Mouse (Mus musculus): ENCODE results near the gene Arpc1b.
"Not testable (repeated sequence)": the region's sequence is repeated elsewhere in the genome, so short reads cannot be mapped to it uniquely, and the experiment has no call there.

Arpc1b gene

DNA sequence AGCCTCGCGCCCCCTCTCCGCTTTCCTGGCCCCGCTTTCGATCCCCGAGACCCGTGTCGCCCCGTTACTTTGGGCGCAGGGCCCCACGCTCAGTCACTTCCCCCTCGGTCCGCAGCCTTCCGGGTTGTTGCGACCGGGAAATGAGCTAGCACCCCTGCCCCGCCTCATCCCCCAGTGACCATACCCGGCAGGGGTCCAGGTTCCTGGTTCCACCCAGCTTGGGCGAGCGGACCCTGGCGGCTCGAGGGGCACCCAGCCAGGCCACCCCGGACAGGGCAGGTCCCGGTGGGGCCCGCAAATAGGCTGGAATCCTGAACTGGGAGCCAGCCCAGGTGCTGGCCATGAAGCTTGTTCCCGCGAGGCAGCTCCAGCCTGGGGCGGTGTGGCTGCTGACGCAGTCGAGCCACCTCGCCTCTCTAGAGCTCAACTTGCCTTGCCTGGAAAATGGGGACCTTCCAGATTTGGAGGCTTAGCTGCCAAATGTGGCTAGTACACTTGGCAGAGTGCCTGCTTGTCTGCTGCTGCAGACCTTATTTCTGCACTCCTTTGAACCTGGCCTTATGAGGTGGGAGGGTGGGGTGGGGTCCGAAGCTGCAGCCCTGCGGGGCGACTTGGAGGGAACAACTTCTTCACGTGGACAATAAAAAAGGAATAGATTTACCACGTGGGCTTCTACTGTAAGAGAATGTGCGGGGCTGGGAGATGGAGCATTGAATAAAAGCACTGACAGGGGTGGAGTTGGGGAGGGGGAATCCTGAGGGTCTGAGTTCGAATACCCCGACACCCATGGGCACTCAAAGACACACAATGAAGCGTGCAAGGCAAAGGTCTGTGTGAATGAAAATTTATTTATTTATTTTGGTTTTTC, 825 bp downstream of the Arpc1b start:
- DNase-seq, result peak; percentile 56

DNA sequence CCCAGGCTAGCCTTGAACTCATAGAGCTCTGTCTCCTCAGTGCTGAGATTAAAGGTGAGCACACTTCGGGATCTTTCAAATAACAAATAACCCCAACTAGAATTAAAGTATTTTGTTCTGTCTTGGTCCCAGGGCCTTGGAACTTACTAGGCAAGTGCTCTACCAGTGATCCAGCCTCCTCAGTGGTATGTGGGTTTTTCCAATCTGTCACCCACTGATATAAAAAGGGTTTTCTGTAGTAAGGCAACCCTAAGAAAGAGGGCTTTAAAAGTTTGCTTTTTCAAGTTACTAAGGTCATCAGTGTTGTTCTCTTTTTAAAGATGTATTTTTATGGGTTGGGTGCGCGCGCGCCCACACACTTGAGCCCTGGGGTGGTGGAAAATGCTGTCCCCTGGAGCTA, 1.7 kb downstream of the Arpc1b start:
- DNase-seq, result no peak

DNA sequence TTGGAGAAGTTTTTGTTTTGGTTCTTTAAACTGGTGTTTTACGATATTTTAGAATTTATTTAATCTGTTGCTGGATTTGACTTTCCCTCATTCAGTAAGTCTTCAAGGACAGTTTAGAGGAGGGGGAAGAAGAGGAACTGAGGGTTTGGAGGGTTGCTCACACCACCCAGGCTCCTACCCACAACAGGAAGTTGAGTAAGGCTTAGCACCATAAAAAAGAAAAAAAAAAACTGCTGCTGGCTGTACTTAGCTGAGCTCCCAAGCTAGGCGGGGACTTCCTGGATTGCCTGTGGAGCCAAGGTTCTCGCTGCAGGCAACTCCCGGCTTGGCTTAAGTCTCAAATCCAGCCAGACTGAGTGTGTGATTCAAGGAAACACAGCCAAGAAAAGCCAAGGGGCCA, 2.3 kb downstream of the Arpc1b start:
- DNase-seq, result peak; percentile 43

DNA sequence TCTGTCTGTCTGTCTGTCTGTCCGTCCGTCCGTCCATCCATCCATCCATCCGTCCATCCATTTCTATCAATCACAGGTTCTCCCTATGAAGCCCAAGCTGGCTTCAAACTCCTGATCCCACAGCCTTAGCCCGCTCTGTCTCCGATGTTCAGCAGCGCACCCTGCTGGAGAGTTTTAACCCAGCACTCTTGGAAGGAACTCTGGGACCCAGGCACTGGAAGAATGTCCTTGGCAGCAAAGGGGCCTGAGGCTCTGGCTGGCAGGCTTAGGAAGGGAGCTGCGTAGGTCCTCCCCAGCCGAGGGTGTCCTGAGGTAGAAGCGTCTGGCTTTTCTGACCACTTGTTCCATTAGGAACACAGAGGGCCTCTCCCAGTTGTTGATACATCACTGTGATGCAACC, 2.9 kb downstream of the Arpc1b start:
- peak; percentile 68 for DNase-seq

DNA sequence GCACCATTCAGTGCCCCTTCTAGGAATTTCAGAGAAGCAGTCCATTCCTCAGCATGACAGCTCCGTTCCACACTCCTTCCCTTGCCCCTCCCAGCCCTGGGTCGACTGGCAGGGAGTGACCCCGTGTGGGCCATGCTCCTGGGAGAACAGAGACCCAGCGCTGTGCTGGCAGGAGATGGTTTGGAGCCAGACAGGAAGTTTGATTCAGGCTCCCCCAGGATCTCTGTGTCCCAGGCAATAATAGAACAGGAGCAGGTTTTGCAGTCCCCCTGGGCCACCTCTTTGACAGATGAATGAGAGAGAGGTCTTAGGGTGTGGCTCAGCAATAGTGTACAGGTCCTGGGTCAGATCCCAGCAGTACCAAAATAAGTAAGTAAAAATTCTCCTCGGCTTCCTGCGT, 4.0 kb downstream of the Arpc1b start:
- DNase-seq, result no peak

DNA sequence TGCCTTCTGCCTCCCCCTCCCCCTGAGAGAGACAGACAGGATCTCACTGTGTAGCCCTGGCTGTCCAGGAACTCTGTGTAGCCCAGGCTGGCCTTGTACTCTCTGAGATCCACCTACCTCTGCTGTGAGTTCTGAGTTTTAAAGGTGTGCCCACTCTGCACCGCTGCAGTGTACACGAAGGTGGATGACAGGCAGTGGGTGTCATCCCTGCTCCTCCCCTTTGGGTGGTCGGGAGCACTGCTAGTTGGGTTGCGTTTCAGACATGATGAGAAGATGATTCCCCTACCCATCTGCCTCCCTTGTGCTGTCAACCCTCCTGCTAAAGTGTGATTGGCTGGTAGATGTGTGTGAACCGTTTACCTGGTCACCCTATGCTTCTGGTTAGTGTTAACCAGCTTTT, 4.4 kb downstream of the Arpc1b start:
- DNase-seq, result no peak

DNA sequence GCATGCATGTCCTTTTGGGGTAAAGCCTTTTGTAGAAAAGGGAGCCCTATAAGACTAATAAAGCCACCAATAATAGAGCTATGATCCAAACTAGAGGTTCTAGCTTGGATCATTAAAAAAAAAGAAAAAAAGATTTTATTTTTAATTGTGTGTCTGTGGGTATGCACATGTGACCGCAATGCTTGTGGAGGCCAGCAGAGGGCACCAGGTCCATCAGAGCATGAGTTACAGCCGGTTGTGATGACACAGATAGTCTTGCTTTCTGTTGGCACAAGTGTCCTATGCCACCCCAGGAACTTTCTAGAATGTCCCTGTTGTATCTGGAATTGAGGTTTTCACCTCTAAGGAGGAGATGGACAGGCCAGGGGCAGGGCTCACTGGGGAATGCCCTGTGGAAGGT, 5.4 kb downstream of the Arpc1b start:
- peak; percentile 40 for DNase-seq

DNA sequence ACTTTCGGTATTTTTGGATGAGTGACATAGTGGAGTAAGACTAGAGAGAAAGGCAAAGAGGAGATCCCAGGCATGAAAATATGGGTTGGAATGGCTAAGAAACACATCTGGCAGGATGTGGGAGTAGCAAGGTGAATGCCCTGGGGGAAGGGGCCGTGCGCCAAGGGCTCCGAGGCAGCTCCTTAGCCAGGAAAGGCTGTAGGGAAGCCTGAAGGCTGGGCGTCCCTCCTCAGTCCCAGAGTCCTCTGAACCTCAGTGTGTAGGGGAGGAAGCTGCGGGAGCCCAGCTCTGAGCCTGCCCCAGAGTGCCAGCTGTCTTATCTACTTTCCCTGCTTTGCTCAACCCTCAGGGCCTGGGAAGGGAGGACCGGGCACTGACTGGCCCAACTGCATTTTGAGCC, 6.9 kb downstream of the Arpc1b start:
- DNase-seq, result no peak

DNA sequence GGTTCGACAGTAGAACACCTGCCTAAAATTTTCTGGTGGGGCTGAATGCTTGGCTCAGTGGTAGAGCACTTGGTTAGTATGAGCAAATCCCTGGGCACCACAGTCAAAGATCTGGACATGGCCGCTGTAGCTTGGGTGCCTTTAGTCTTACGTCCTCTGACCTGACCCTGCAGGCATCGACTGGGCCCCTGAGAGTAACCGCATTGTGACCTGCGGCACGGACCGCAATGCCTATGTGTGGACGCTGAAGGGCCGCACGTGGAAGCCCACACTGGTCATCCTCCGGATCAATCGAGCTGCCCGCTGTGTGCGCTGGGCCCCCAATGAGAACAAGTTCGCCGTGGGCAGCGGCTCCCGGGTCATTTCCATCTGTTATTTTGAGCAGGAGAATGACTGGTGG, 9.4 kb downstream of the Arpc1b start:
- no peak for DNase-seq

DNA sequence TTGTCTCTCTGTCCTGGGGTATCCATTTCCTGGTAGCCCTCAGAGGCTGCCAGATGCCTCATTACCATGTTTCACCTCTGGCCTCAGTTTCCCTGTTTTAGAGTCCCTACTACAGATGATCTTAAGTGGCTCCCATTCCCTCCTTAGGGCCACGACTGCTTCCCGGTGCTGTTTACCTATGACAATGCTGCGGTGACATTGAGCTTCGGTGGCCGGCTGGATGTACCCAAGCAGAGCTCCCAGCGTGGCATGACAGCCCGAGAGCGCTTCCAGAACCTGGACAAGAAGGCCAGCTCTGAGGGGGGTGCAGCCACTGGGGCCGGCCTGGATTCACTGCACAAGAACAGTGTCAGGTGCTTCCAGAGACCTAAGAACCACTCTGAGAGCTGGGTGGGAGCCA, 12.6 kb downstream of the Arpc1b start:
- no peak for DNase-seq

DNA sequence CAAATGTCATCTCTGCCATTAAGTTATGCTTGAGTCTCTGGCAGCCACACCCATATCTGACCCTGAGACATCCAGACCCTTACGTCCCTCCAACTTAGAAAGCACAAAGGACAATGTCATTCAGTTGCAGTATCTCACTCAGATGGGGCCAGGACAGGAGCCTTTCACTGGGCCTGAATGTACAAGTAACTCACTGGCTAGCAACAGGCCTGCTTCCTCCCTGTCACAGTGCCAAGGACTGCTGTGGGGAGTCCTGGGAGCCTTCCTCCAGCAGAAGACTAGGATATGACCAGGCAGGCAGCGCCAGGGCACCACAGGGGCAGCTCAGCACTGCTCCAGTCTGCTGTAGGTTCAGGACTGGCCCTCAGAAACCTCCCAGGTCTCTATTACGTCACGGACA, 15.1 kb downstream of the Arpc1b start:
- no peak for DNase-seq

DNA sequence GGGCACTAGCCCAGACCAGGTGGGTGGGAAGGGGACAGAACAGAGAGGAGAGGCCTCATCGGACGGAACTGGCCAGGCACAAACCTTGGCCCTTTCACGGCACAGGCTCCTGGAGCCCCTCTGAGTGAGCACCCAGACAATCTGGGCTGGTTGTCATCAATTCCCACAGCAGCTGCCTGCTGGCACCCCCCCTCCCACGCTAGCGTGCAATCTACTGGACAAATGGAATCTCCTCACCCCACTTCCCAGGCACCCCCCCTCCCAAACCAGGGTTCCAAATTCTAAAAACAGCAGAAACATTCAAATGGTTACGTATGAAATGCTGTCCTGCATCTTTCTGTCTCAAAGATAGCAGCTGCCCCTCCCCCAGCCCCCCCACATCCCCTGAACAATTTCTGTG, 15.8 kb downstream of the Arpc1b start:
- DNase-seq, result not testable (repeated sequence)

DNA sequence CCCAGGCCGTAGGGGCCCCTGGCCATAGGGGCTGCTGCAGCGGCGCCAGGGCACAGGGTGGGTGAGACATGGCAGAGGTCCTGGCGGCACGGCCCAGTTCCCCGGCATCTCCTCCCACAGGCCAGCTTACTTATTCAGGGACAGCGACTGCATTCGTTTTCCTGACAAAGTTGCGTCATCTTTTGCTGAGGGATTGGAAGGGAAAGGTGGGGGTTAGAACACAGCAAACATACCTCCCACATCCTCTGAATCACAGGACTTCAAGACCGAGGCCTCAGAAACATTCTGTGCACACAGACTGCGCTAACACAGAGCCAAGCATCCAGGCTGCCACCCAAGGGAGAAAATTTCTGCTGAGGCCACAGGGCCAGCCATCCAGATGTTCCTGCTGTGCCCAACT, 16.2 kb downstream of the Arpc1b start:
- DNase-seq, result no peak

DNA sequence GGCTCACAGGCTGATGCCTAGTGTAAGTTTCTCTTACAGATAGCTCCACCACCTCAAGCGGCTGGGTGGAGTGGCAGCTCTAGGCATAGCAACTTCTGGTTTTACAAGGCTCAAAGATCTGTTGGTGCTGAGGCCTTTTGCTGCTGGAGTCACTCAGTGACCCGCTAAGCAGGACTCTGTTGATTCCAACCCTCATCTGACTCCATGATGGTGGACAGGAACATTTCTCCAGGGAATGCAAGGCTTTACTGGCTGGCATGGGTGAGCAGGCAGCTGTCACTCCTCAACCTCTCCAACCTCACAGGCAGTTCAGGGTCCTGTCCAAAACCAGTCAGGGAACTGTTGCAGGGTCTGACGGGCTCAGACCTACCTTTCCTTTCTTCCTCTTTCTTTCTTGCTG, 17.0 kb downstream of the Arpc1b start:
- DNase-seq, result no peak

DNA sequence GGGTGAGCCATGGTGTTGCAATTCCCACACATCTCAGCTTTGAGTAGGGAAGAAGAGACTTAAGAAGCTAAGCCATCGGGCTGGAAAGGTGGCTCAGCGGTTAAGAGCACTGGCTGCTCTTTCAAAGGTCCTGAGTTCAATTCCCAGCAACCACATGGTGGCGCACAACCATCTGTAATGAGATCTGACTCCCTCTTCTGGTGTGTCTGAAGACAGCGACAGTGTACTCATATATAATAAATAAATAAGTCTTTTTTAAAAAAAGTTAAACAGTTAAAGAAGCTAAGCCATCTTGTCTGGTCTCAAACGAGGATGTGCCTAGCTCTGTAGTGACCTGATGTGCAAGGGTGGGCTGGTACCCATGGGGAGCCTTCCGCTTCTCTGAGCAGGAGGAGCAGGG, 19.3 kb downstream of the Arpc1b start:
- DNase-seq, result not testable (repeated sequence)

DNA sequence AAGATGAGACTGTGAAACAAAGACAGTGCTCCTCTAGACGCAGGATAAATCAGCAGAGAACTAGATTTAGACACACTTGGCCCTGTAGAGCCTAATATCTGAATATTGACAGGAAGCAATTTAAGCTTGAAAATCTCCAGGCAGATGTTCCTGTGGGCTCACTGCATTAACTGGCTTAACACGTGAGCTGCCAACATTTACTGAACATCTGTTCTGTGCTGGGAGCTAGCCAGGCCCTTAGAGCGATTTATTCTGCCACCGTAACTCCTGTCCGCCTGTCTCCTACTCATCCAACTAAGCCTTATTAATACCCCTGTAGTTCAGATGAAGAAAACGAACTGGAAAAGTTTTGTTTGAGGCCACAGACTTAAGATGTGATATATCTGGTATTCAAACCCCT, 24.8 kb downstream of the Arpc1b start:
- no peak for DNase-seq

DNA sequence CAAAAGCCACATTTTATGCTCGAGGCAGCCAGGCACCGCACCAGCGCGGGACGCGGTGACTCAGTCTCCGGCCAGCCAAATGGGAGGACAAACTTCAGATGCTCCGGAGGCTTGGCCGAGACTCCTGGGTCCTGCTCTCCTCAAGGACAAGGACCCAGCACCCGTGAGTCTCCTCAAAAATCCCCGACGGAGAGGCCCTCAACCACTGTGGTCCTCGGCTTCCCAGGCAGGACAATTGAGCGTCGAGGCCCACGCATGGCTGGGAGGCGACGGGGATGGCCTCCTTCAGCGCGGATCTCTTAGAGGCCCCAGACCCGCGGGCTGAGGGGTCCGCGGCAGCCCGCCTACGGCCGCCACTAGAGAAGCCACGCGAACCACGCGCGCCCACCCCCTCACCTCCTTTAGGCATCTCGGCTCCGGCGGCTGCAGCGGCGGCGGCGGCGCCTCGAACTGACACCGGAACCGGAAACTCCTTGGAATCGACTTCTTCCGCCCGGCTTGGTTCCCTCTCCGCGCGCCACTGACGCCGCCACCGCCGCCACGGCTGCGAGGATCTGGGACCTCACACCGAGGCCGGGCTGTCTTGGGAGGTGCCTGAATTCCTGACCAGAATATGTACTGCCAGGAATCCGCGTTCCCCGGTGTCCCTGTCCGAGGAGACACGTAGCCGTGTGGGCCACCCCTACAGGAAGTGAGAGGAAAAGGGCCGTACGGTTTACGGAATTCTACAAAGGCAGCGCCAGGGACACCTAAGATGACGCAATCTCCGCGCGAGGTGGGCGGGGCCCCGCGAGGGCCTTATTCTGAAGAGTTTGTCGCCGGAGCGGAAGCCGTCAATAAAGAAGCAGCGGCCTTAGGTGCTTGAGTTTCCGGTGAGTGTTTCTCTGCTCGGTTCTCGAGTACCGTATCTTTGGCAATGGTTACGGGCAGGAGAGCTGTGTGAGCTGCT, 25.8 kb downstream of the Arpc1b start, which contains the start of the genes Pdap1 and Bud31:
Pdap1 (minus strand) TSS at position 668 of the 949 bp plus-strand sequence.
Bud31 (plus strand) TSS at position 792 of the 949 bp plus-strand sequence.
- peak; percentile 95 for DNase-seq

DNA sequence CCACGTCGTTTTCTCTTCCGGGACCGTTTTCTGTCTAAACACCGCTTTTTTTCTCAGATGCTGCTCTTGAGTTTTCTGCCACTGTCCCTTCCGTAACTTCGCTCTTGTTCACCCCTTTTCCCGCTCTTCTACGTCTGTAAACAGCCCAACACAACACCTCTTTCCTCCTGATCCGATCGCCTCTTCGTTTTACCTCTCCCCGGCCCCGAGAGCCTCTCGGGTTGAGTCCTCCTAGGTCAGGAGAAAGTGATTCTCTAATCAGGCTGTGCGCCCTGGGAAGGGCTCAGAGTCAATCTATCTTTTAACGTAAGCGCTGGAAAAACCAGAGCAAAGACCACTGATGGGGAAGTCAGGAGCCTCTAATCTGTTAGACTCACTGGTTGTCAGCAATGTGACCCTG, 26.6 kb downstream of the Arpc1b start:
- DNase-seq, result peak; percentile 40

DNA sequence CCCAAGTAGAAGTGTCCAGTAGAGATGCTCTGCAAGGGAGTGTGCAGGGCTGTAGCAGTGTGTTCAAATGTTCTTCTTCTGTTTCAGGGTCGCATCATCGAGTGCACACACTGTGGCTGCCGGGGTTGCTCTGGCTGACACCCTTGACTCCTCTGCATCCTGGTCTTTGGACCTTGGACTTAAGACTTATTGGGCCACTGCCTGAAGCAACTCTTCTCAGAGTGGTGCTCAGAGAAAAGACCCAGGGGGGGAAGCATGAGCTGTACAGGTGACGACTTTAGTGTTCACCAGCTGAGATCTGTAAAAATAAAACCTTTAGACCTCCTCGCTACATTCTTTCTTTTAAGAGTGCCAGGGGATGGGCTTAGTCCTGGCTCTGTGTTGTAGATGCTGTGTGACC, 33.7 kb downstream of the Arpc1b start:
- DNase-seq, result no peak

DNA sequence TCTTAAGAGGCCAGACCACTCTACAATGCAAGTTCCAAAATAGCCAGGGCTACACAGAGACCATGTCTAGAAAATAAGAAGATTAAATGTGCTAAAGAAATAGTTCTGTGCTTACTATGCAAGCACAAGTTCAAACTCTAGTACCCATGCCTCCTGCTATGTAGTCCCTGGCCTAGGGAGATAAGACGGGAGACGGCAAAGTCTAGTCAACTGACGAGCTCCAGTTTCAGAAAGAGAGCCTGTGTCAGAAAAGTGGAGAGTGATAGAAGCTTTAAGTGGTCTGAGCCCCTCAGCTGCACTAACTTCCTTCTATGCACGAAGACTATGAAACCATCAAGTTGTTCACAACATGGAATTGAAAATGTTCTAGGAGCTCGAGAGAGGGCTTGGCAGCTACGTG, 35.3 kb downstream of the Arpc1b start:
- no peak for DNase-seq

DNA sequence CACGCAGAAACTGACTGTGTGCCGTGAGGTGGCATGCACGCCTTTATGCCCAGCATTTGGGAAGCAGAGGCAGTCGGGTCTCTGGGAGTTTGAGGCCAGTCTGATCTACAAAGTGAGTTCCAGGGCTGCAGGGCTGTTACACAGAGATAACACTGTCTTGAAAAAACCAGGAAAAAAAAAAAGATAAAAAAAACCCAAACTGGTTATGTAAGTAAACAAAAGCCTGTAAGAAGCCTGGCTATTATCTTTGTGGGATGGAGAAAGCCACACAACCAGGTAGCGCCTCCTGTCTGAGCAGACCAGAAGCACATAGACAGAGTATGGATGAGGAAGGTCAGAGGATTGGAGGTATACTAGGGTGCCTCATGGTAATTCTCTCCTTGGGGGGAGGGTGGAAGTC, 38.7 kb downstream of the Arpc1b start:
- DNase-seq, result peak; percentile 41

DNA sequence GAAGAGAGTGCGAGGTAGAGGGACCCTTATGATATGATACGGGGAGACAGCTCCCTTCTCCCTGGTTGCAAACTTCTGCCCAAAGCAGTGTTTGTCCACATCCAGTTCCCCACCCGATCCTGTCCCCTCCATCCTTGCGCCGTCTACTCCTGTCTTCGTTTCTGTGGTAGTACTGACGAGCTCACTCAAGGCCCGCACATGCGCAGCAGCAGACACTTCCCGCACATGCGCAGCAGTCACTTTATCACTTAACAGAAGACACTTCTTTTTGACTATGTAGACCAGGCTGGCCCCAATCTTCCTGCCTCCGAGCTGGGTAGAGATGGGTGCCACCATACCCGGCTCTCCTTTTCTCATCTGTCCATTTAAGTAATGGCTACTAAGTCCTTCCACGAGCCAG, 47.3 kb downstream of the Arpc1b start:
- DNase-seq, result no peak

DNA sequence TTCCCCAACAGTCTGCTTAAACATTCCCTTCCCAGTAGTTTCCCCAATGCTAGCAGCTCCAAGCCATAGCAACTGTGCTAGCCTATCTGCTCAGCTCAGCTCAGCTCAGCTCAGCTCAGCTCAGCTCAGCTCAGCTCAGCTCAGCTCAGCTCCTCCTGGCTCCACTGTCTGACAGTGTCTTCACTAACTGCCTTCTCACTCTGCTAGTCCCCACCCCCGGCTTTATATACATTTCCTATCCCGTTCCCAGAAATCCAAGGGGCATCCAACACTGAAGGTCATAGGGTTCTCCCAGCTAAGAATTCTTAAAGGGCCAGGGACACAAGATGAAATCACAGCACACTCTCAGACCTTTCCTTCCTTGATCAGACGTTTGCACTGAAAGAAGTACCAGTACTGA, 50.7 kb downstream of the Arpc1b start:
- no peak for DNase-seq

DNA sequence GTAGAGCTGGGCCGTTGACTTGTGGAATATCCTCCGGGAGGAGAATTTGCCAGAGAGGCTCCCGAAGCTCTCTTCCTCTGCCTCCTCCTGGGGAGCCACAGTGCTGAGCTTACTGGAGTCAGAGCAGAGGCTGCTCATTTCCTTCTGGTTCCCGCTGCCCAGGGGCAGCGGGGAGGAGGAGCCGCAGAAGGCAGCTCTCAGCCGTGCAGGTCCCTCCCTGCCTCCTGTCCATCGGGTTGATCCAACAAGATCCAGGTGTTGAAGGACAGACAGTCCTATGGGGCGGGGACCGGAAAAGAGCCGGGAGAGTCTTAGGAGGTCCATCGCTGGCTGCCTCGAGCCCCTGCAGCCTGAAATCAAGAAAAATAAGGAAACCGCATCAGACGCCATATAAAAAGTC, 51.2 kb downstream of the Arpc1b start:
- no peak for DNase-seq
